Mouse (Mus musculus) neural tube, embryonic 14.5 days (tissue): Measurements from ENCODE around the gene D930020B18Rik. TPM values are rescaled to one million over a fixed set of nuclear protein-coding genes. Genes with fewer than 3 reads are reported as not detected.

Source experiments
- ATAC-seq: fragments of 200-750 bp; cut with Nextera tagmentation; 2 replicates; pipeline ENCODE4 v1.8.0; 2017; ENCODE audit warnings: low read depth, mild to moderate bottlenecking, moderate TSS enrichment, moderate library complexity
- H3K27ac ChIP-seq: fragments of 300-500 bp; sonication (generic); 2 replicates; pipeline ENCODE4 v1.5.1; 2014; ENCODE audit warnings: low read depth, mild to moderate bottlenecking, control low read depth, low read length, moderate library complexity, mixed read lengths
- H3K27me3 ChIP-seq: fragments of 300-500 bp; sonication (generic); 2 replicates; pipeline ENCODE4 v1.6.1; 2014; ENCODE audit warnings: low read length; ENCODE audit not compliant: control insufficient read depth, insufficient read depth
- H3K36me3 ChIP-seq: fragments of 300-500 bp; sonication (generic); 2 replicates; pipeline ENCODE4 v1.6.1; 2014; ENCODE audit warnings: low read length, mixed read lengths; ENCODE audit not compliant: control insufficient read depth, insufficient read depth
- H3K4me1 ChIP-seq: fragments of 300-500 bp; sonication (generic); 2 replicates; pipeline ENCODE4 v1.6.1; 2014; ENCODE audit warnings: low read length; ENCODE audit not compliant: control insufficient read depth, insufficient read depth
- H3K4me2 ChIP-seq: fragments of 300-500 bp; sonication (generic); 2 replicates; pipeline ENCODE4 v1.6.1; 2014; ENCODE audit warnings: mild to moderate bottlenecking, low read depth, low read length, control low read depth
- H3K4me3 ChIP-seq: fragments of 300-500 bp; sonication (generic); 2 replicates; pipeline ENCODE4 v1.5.1; 2014; ENCODE audit warnings: low read depth, low read length, control low read depth, mixed read lengths
- H3K9ac ChIP-seq: fragments of 300-500 bp; sonication (generic); replicated peaks from 2 replicates; pipeline ENCODE4 v1.6.1; 2014; ENCODE audit warnings: low read depth, mild to moderate bottlenecking, control low read depth, low read length, mixed read lengths
- H3K9me3 ChIP-seq: fragments of 300-500 bp; sonication (generic); 2 replicates; pipeline ENCODE4 v1.6.1; 2016; ENCODE audit warnings: low read length; ENCODE audit not compliant: control insufficient read depth
- WGBS: fragments of 180-500 bp; shearing (Covaris S2); extraction: QIAGEN DNeasy Blood & Tissue Kit; methylation state at CpG from one replicate; pipeline ENCODE4 v1.1.7; 2014; 5-methylcytosine and 5-hydroxymethylcytosine counted together
- polyA plus RNA-seq: library from polyadenylated mRNA; unstranded; fragments of >200 nt; fragmentation: Nextera tagmentation; extraction: Ambion mirVana; gene quantifications from 2 replicates; pipeline ENCODE4 v1.2.1, GENCODE M21; 2014

D930020B18Rik gene
- polyA plus RNA-seq, 1 experiment from 2014 or later = 0.12 TPM

DNA sequence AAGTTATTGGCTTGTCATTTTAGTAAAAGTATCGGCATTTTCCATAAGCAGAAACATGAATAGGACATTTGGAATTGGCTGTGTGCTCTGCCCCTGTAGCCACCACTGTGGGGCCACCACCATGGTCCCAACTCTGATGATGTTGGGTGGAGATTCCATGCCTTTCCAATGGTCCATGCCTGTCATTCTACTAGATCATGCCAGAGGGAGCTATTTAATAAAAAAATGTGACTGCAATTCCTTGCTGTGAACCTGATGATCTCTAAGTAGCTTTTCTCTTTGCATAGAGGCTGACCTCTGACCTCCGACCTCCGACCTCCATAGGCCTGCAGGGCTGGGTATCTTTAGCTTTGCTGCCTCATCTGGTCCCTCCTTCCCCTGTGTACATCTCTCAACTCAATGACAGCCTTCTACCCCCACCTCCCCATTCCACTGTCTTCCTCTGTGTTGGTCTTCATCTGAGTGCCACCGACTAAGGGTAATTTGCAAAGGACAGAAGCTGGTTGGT lies 44.8 kb downstream of the D930020B18Rik start:
- ATAC-seq = no peak
- no peaks in the 10 kb centered on the region for H3K27me3 ChIP-seq
- 94% methylated on average over 4 of the region's 4 CpGs for WGBS
- no peak overlapping the region for H3K9ac ChIP-seq
- H3K9me3 ChIP-seq = no peaks in the 10 kb centered on the region
- no peak overlapping the region for H3K4me2 ChIP-seq
- H3K36me3 ChIP-seq = no peaks in the 10 kb centered on the region
- no peak overlapping the region for H3K4me3 ChIP-seq
- H3K27ac ChIP-seq = no peak overlapping the region
- H3K4me1 ChIP-seq = 0 out of 2 replicates have a peak, but pooled peaks cover 3% of the 10 kb centered on the region

DNA sequence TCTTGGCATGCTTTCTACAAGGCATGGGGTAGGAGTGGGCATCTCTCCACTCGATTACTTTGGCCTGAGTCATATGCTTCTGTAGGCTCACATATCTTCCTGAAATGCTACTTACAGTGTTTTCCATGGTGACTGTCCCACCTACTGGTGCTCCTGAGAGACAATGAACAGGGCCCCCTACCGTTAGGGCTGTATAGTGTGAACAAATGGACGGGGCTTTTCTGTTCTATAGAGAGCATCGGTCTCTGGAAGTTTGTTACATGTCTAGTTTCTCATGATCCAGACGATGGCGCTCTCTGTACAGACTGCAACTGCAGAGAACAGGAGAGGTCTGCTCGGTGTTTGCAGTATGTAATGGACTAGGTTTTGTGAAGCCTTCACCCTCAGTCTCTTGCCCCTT lies 46.1 kb downstream of the D930020B18Rik start:
- WGBS = 69% methylated on average over 7 of the region's 7 CpGs
- no peaks in the 10 kb centered on the region for H3K27me3 ChIP-seq
- no peak for ATAC-seq

DNA sequence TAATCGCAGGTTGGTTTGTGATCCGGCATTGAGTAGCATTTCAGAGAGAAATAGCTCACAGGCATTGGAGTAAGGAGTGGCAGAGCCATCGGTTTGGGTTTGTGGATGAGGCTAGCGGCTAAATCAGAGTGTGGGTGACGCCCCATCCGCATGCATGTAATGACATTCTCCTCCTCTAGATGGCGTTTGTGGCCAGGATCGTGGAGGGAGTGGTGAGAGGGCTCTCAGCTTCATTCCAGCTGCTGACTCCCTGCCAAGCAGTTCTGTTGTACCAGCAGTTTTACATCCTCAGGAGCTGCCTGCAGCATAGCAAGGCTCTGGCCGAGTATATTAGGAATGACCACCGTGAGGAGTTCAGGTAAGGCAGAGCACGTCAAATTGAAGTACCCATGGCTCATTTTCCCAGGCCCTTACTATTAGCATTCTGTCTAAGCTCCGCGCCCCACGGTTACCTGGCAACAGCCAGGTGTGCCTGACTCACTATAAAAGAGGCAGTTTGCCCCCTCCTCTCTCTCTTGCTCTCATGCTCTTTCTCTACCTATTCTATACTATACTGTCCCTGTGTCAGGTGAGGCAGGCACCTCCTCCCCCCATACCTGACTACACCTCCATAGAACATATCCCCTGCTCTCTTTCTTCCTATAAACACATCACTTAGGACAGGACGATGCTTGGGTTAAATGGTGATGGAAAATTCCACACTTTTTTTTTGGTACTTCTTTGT lies 48.4 kb downstream of the D930020B18Rik start:
- H3K4me1 ChIP-seq = 0 out of 2 replicates have a peak, but pooled peaks cover 3% of the 10 kb centered on the region
- 25% methylated on average over 15 of the region's 15 CpGs for WGBS
- no peaks in the 10 kb centered on the region for H3K36me3 ChIP-seq
- H3K4me2 ChIP-seq = no peak overlapping the region
- H3K4me3 ChIP-seq = no peak overlapping the region
- H3K27me3 ChIP-seq = no peaks in the 10 kb centered on the region
- H3K27ac ChIP-seq = no peak overlapping the region
- ATAC-seq = peak; percentile 88
- no peak overlapping the region for H3K9ac ChIP-seq
- no peaks in the 10 kb centered on the region for H3K9me3 ChIP-seq

More for the DNA sequence above, 46.1 kb downstream of the D930020B18Rik start:
- Histone ChIP-seq H3K9ac (no peak overlapping the region), H3K4me3 (no peak overlapping the region), H3K9me3 (no peaks in the 10 kb centered on the region), H3K27ac (no peak overlapping the region), H3K4me1 (0 out of 2 replicates have a peak, but pooled peaks cover 3% of the 10 kb centered on the region), H3K36me3 (no peaks in the 10 kb centered on the region), H3K4me2 (no peak overlapping the region)

DNA sequence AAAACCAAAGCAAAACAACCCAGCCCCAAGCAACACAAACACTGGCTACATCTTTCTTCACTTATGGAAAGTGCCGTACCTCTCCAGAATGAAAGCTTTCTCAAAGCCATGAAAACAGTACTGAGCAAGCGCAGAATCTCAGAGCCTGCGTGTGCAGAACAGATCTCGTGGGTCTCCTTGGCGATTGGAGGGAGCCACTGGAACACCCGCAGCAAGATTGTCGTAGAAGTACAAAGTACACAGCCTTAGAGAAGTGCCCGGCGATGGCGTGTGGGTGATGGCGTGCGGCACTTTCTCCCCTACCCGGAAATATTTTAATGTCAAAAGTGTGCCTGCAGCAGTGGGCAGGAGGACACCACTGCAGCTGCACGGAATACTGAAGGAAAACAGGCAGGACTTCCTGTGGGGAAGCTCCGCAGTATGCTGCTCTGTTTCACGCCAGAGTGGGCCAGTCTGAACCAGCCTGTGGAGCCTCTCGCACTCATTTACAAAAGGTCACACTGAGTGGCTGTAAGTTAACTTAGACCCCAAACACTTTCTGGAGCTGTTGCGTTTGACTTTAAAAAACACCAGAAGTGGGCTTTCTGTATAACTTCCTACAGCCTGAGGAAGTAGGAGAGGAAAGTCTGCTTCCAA lies 51.7 kb downstream of the D930020B18Rik start:
- Histone ChIP-seq H3K9ac (no peak overlapping the region), H3K4me2 (no peak overlapping the region), H3K36me3 (no peaks in the 10 kb centered on the region), H3K9me3 (no peaks in the 10 kb centered on the region), H3K27ac (no peak overlapping the region), H3K4me1 (0 out of 2 replicates have a peak, but pooled peaks cover 3% of the 10 kb centered on the region), H3K4me3 (no peak overlapping the region), H3K27me3 (no peaks in the 10 kb centered on the region)
- no peak for ATAC-seq
- 65% methylated on average over 18 of the region's 18 CpGs for WGBS

DNA sequence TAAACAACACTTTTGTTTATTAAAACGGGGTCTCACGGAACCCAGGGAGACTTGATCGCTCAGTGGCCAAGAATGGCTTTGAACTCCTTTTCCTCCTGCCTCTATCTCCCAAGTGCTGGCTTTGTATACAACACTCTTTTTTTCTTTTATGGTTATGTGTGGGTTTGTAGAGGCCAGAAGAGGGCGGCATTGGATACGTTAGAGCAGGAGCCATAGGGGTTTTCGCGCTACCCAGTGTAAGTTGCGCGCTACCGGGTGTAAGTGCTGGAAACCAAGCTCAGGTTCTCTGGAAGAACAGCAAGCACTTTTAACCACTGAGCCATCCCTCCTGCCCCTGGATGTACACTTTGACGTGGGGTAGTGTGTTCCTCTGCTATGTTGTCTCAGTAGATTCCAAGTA lies 53.2 kb downstream of the D930020B18Rik start:
- 0 out of 2 replicates have a peak, but pooled peaks cover 3% of the 10 kb centered on the region for H3K4me1 ChIP-seq
- H3K9ac ChIP-seq = no peak overlapping the region
- H3K27ac ChIP-seq = no peak overlapping the region
- H3K36me3 ChIP-seq = no peaks in the 10 kb centered on the region
- no peak for ATAC-seq
- no peaks in the 10 kb centered on the region for H3K9me3 ChIP-seq
- H3K27me3 ChIP-seq = no peaks in the 10 kb centered on the region
- H3K4me2 ChIP-seq = no peak overlapping the region
- H3K4me3 ChIP-seq = no peak overlapping the region
- WGBS = 87% methylated on average over 11 of the region's 11 CpGs

DNA sequence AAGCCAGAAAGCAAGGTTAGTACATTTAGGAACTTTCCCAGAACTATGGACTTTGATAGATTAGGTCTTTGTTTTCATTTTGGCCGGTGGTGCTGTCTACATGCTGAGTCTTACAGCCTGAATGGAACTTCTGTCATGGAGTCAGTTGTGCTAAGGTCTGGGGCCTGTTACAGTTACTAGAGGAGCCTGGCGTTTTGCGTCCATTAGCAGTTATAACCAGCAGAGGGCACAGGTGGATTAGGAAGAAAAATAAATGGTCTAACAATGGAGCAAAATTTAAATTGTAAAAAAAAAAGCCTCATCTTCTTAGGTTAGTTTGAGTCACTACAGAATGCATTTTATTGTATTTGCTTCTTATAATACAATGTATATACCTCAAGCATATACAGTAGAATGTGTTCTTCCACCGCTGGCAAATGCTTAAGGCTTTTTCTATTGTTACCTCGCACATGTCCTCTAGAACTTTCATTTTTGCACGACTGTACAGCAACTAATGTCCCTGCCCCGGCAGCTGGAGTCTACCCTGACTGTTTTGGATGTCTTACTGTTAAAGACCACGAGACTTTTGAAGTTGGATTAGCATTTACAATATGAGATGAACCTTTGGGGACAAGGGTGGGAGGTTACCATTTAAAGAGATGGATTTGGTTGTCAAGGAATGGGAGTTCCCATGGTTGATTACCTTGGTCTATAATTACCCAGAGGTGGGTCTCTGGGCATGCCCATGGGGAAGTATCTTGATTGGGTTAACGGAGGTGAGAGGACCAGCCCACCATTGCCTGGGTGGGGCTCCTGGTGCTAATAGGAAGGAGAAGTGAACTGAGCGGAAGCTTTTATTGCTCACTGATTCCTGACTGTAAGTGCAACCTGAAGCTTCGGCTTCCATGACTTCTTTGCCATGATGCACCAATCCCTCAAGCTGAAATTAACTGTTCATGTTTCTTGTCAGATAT lies 60.2 kb downstream of the D930020B18Rik start:
- peak; percentile 58; the same call in 1 of the 2 replicates for ATAC-seq
- H3K4me3 ChIP-seq = no peak overlapping the region
- H3K27me3 ChIP-seq = no peaks in the 10 kb centered on the region
- H3K27ac ChIP-seq = no peak overlapping the region
- H3K9ac ChIP-seq = no peak overlapping the region
- H3K9me3 ChIP-seq = no peaks in the 10 kb centered on the region
- 64% methylated on average over 11 of the region's 11 CpGs for WGBS
- H3K4me1 ChIP-seq = no peaks in the 10 kb centered on the region
- no peaks in the 10 kb centered on the region for H3K36me3 ChIP-seq
- H3K4me2 ChIP-seq = no peak overlapping the region

DNA sequence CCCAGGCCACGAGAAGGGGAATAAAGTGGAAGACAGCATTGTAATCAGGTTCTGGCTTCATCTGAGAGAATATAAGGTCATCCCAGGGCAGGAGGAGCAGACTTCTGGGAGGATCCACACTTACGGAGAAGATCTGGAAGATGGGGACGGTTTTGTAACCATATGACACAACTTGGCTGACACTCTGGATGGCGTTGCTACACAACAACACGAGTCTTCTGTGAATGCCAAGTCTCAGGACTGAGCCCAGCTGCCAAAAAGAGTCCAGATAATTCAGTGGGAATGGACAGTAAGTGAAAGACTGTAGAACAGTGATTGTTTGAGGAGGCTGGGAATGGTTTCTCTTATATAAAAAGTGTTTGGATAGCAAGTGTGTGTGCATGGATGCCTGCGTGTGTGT lies 62.2 kb downstream of the D930020B18Rik start:
- no peak overlapping the region for H3K9ac ChIP-seq
- H3K4me1 ChIP-seq = no peaks in the 10 kb centered on the region
- 82% methylated on average over 6 of the region's 6 CpGs for WGBS
- H3K4me2 ChIP-seq = no peak overlapping the region
- H3K4me3 ChIP-seq = no peak overlapping the region
- H3K27ac ChIP-seq = no peak overlapping the region
- no peaks in the 10 kb centered on the region for H3K27me3 ChIP-seq
- no peaks in the 10 kb centered on the region for H3K9me3 ChIP-seq
- H3K36me3 ChIP-seq = no peaks in the 10 kb centered on the region
- no peak for ATAC-seq

DNA sequence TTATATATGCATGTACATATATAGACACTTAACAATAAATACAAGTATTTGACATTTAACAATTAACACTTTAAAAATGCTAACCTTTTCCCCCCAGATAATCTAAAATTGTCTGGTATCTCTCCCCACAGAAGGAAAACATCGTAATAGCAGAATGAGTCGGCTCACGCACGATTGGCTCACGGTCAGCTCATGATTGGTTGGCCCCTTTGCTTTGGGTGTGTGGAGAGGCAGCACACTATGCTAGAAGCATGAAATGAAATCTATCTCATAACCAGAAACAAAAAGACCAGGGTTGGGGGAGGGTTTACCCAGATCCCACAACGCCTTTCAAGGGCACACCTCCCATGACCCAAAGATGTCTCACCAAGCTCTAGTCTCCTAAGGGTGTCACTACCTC lies 63.5 kb downstream of the D930020B18Rik start:
- no peaks in the 10 kb centered on the region for H3K27me3 ChIP-seq
- no peak overlapping the region for H3K9ac ChIP-seq
- no peaks in the 10 kb centered on the region for H3K36me3 ChIP-seq
- no peaks in the 10 kb centered on the region for H3K9me3 ChIP-seq
- H3K4me2 ChIP-seq = no peak overlapping the region
- no peaks in the 10 kb centered on the region for H3K4me1 ChIP-seq
- no peak for ATAC-seq
- H3K27ac ChIP-seq = no peak overlapping the region
- 94% methylated on average over 6 of the region's 6 CpGs for WGBS
- H3K4me3 ChIP-seq = no peak overlapping the region
